Mouse (Mus musculus) kidney, adult 2 months (tissue): ENCODE measurements at regions not wholly inside any gene's neighbourhood (a gene's known extent, or its start where the extent isn't known, plus 50 kb on each side); places are given as distances from the start of the nearest gene placed in this dataset.

Source experiments
- DNase-seq: peaks from one replicate; pipeline ENCODE4 v3.0.0; 2021
- H3K27ac ChIP-seq: fragments of 200-500 bp; 2 replicates; pipeline ENCODE4 v1.5.1; 2012; ENCODE audit warnings: low read depth, low read length, control low read depth, inconsistent platforms; ENCODE audit not compliant: insufficient read depth
- H3K27me3 ChIP-seq: fragments of 200-500 bp; replicated peaks from 2 replicates; pipeline ENCODE4 v1.6.1; 2012; ENCODE audit warnings: mild to moderate bottlenecking, moderate library complexity, low read length, inconsistent platforms; ENCODE audit not compliant: control insufficient read depth, insufficient read depth
- H3K36me3 ChIP-seq: fragments of 200-500 bp; 2 replicates; pipeline ENCODE4 v1.6.1; 2012; ENCODE audit warnings: mild to moderate bottlenecking, moderate library complexity, low read length, inconsistent platforms; ENCODE audit not compliant: control insufficient read depth, insufficient read depth
- H3K4me1 ChIP-seq: fragments of 200-500 bp; 2 replicates; pipeline ENCODE4 v1.6.1; 2011; ENCODE audit warnings: low read length; ENCODE audit not compliant: control insufficient read depth, insufficient read depth
- H3K4me3 ChIP-seq: fragments of 200-500 bp; 2 replicates; pipeline ENCODE4 v1.5.1; 2011; ENCODE audit warnings: mild to moderate bottlenecking, low read depth, low read length, control low read depth; ENCODE audit not compliant: insufficient read depth
- CTCF ChIP-seq: fragments of 200-500 bp; conservative IDR thresholded peaks from 2 replicates; pipeline ENCODE4 v1.5.1; 2011; ENCODE audit warnings: low read depth, mild to moderate bottlenecking, control low read depth, low read length, moderate library complexity, mixed read lengths; ENCODE audit not compliant: insufficient read depth, insufficient read length
- POLR2A ChIP-seq: fragments of 200-500 bp; IDR thresholded peaks from one replicate; pipeline ENCODE4 v1.6.1; 2011; ENCODE audit warnings: low read depth, low read length, control low read depth
- WGBS: fragments of 180-500 bp; shearing (Covaris S2); methylation state at CpG from one replicate; pipeline ENCODE4 v1.1.7; 2018; 5-methylcytosine and 5-hydroxymethylcytosine counted together

GRCm38 (mm10) chr1:90678416-90678815 lies 75.6 kb downstream of the Cops8 start:
- DNase-seq, result peak; percentile 15
- Histone ChIP-seq H3K27ac (no peak overlapping the region), H3K4me1 (0 out of 2 replicates have a peak, but pooled peaks cover 2% of the 10 kb centered on the region), H3K4me3 (no peak overlapping the region), H3K36me3 (no peaks in the 10 kb centered on the region), H3K27me3 (no peaks in the 10 kb centered on the region)
- no peak for TF ChIP-seq CTCF
- no peak for TF ChIP-seq POLR2A
- WGBS, result 55% methylated on average over 2 of the region's 2 CpGs

GRCm38 (mm10) chr1:90688086-90688485 lies 85.3 kb downstream of the Cops8 start:
- Histone ChIP-seq H3K27me3 (no peaks in the 10 kb centered on the region), H3K4me1 (no peaks in the 10 kb centered on the region), H3K36me3 (no peaks in the 10 kb centered on the region), H3K27ac (no peak overlapping the region), H3K4me3 (no peak overlapping the region)
- TF ChIP-seq POLR2A, result no peak
- no peak for TF ChIP-seq CTCF
- DNase-seq, result no peak
- WGBS, result 71% methylated on average over 5 of the region's 5 CpGs

- peak overlapping the region; percentile 26 for H3K27ac ChIP-seq
- DNase-seq, result peak; percentile 27
- 58% methylated on average over 4 of the region's 4 CpGs for WGBS
Observed at GRCm38 (mm10) chr1:90690591-90691116, 87.9 kb downstream of the Cops8 start.

GRCm38 (mm10) chr1:90691157-90691594 lies 88.4 kb downstream of the Cops8 start:
- no peak overlapping the region for H3K27ac ChIP-seq

More at GRCm38 (mm10) chr1:90690591-90691116, 87.9 kb downstream of the Cops8 start:
- H3K4me3 ChIP-seq, result no peak overlapping the region
- no peaks in the 10 kb centered on the region for H3K4me1 ChIP-seq
- H3K36me3 ChIP-seq, result no peaks in the 10 kb centered on the region
- TF ChIP-seq POLR2A, result no peak
- TF ChIP-seq CTCF, result no peak
- H3K27me3 ChIP-seq, result no peaks in the 10 kb centered on the region; the same call in 1 of the 2 replicates

GRCm38 (mm10) chr1:90692851-90693250 lies 90.1 kb downstream of the Cops8 start:
- H3K27me3 ChIP-seq, result no peaks in the 10 kb centered on the region; the same call in 1 of the 2 replicates
- H3K27ac ChIP-seq, result no peak overlapping the region
- no peaks in the 10 kb centered on the region for H3K36me3 ChIP-seq
- no peaks in the 10 kb centered on the region for H3K4me1 ChIP-seq
- TF ChIP-seq CTCF, result no peak
- TF ChIP-seq POLR2A, result no peak
- 35% methylated on average over 1 of the region's 1 CpGs for WGBS
- H3K4me3 ChIP-seq, result no peak overlapping the region
- no peak for DNase-seq

More at GRCm38 (mm10) chr1:90691157-90691594, 88.4 kb downstream of the Cops8 start:
- peak; percentile 2 for DNase-seq
- Histone ChIP-seq H3K27me3 (no peaks in the 10 kb centered on the region; the same call in 1 of the 2 replicates), H3K4me1 (no peaks in the 10 kb centered on the region), H3K36me3 (no peaks in the 10 kb centered on the region), H3K4me3 (no peak overlapping the region)
- 41% methylated on average over 6 of the region's 6 CpGs for WGBS
- TF ChIP-seq POLR2A (no peak), CTCF (no peak)

- DNase-seq, result no peak
- no peak overlapping the region for H3K27ac ChIP-seq
- H3K4me1 ChIP-seq, result no peaks in the 10 kb centered on the region
- H3K27me3 ChIP-seq, result no peaks in the 10 kb centered on the region; the same call in 1 of the 2 replicates
- no peak for TF ChIP-seq CTCF
- TF ChIP-seq POLR2A, result no peak
- no peaks in the 10 kb centered on the region for H3K36me3 ChIP-seq
- 90% methylated on average over 3 of the region's 3 CpGs for WGBS
- no peak overlapping the region for H3K4me3 ChIP-seq
Observed at GRCm38 (mm10) chr1:90694761-90695160, 92.0 kb downstream of the Cops8 start.

GRCm38 (mm10) chr1:90695166-90695749 lies 92.5 kb downstream of the Cops8 start:
- DNase-seq, result no peak
- WGBS, result 38% methylated on average over 10 of the region's 10 CpGs

More at GRCm38 (mm10) chr1:90695166-90695749, 92.5 kb downstream of the Cops8 start:
- Histone ChIP-seq H3K4me3 (no peak overlapping the region), H3K36me3 (no peaks in the 10 kb centered on the region), H3K27me3 (no peaks in the 10 kb centered on the region; the same call in 1 of the 2 replicates), H3K27ac (no peak overlapping the region), H3K4me1 (no peaks in the 10 kb centered on the region)
- TF ChIP-seq CTCF (no peak), POLR2A (no peak)
